Mouse (Mus musculus) B cell, adult (primary cell): ENCODE measurements around the gene Olfr446. TPM values are rescaled to one million over a fixed set of nuclear protein-coding genes. Genes with fewer than 3 reads are reported as not detected.

Source experiments
- total RNA-seq: library from RNA; stranded (reverse); gene quantifications from 4 replicates; pipeline ENCODE4 v1.2.4, GENCODE M21; 2023; ENCODE audit not compliant: inconsistent age

The Olfr446 gene
- total RNA-seq: not detected in 4 replicates

DNA sequence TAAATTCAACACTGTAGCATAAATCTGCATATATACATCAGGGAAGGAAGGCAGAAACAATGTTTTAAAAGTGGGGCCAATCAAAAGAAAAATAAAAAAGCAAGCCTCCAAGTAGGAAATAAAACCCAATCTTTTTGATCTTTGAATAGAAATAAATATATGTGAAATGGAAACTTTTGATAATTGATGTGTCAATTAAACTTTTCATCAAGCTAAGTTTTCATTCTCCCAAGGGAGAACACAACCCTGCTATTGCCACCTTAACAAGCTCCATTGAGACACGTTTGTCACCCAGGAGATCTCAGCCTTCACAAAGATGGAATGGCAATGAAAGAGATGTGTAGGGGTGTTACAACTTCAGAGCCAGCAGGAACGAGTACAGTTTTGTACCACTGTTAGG, at the start of gene Olfr446:
Gene Olfr446, plus strand, starts transcription at position 301 of the 400 bp plus-strand sequence.

DNA sequence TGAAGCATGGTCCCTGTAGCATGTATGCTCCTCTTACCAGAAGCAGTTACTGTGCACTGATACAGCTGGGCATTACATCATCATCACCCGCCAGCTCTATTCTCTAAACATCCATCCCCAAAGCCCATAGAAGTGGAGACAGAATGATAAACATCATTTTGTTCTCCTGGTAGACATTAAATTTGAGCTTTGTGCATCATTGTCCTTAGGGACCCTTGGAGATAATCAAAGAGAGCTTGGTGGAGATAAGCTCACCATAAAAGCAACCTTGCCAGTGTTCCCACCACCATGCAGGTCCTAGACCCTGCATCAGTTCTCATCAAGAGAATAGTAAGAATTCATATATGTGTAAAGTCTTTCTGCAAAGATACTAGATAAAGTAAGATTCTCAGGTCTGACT, 31.0 kb upstream of the Olfr446 start, which contains the start of gene Olfr448:
Gene Olfr448, plus strand, starts transcription at position 301 of the 400 bp plus-strand sequence.

DNA sequence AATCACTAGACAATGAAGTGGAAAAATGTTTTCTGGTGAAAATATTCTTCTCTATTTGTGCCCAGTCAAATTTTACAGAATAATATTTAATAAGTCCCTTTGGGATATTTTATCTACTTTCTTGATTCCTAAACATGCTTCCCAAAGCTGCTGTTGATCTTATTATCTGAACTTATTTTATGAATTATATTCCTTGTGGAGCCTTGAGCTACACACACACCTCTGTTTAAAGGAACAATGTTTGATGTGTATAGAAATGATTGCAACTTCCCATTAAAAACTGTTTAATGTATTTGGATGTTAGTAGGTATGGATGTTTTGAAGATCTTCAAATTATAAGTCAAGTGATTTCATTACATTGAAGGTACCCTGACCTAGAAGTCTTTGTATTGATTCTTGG, 12.6 kb upstream of the Olfr446 start, which contains the start of gene Olfr447:
Gene Olfr447, plus strand, starts transcription at position 301 of the 400 bp plus-strand sequence.

DNA sequence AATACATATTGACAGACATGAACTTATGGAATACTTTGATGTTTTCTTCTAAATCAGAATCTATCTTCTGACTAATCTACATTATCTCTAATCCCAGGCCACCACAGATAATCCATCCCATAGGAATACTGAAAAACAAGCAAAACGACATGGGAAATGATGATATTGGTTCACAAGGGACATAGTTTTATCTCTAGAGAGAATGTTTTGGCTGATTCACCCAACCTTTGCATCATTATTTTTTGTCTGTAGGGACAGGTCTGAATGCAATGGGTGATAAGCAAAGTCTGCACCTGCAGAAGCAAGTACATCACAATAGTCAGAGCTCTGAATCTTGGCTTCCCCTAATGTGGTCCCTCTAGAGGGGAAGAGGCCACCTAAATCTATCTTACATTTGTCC, 27.6 kb downstream of the Olfr446 start, which contains the start of gene Olfr444:
Gene Olfr444, plus strand, starts transcription at position 301 of the 400 bp plus-strand sequence.

Other genes with a start within 250 kb of the Olfr446 start
- not detected in 4 replicates for gene Tcaf1, start 211.3 kb upstream of the Olfr446 start, total RNA-seq
- not detected in 4 replicates for gene Olfr453, start 182.0 kb upstream of the Olfr446 start, total RNA-seq
- gene Olfr38, start 165.0 kb upstream of the Olfr446 start, total RNA-seq: not detected in 4 replicates
- not detected in 4 replicates for gene Olfr452, start 136.3 kb upstream of the Olfr446 start, total RNA-seq
- not detected in 4 replicates for gene Olfr450, start 109.4 kb upstream of the Olfr446 start, total RNA-seq
- not detected in 4 replicates for gene Olfr449, start 87.0 kb upstream of the Olfr446 start, total RNA-seq
- not detected in 4 replicates for gene Olfr448, start 30.9 kb upstream of the Olfr446 start, total RNA-seq
- gene Olfr447, start 12.5 kb upstream of the Olfr446 start, total RNA-seq: not detected in 4 replicates
- not detected in 4 replicates for gene Olfr444, start 27.7 kb downstream of the Olfr446 start, total RNA-seq
- not detected in 4 replicates for gene Olfr441, start 185.0 kb downstream of the Olfr446 start, total RNA-seq
- gene Olfr237-ps1, start 225.2 kb downstream of the Olfr446 start, total RNA-seq: not detected in 4 replicates
- gene Olfr437, start 241.9 kb downstream of the Olfr446 start, total RNA-seq: not detected in 4 replicates